Mouse (Mus musculus) heart, adult 11 months (tissue): Measurements from ENCODE around the gene Syt1.

Experiments used
- DNase-seq: peaks from one replicate; pipeline ENCODE4 v3.0.0; 2022

Gene Syt1

GRCm38 (mm10) chr10:108880372-108880771, 130.4 kb downstream of the Syt1 start:
- DNase-seq, result peak; percentile 75

- DNase-seq, result no peak
Observed at GRCm38 (mm10) chr10:108875730-108876129, 135.1 kb downstream of the Syt1 start.

DNA sequence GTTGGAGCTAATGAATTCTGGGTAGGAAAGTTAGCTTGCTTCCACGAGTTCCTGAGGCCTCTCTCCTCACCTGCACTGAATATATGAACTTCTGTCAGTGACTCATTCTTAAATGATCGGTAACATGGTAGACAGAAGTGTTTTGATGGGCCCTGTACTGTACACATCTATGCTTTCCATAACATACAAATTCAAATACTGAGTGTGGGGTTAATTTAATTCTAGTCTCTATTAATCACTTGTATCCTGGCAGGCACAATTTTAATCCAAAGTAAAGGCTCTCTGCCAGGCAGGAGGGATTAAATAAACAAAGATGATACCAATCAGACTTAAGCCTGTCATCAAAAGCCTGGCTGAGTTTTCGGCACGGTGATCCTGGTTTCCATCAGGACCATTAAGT, 136.1 kb downstream of the Syt1 start:
- no peak for DNase-seq

DNA sequence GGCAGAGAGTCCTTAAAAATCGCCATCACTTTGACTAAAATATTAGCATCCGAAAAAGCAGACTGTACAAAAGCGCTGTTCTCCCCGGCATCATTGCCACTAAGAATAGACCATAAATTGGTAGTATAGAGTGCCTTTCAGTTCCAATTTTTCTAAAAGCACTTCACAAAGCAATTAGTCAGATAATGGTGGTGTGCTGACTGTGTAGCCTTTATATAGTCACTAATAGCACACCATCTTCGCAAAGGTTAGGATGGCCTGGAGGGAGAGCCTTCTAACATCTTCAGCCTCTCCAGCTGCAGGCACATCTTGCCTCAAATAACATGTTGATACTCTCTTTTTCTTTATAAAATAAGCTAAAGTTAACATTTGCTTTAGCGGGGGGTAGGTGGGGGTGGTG, 138.4 kb downstream of the Syt1 start:
- DNase-seq, result no peak

- DNase-seq, result no peak
Observed at GRCm38 (mm10) chr10:108870586-108870985, 140.2 kb downstream of the Syt1 start.

- peak; percentile 82 for DNase-seq
Observed at GRCm38 (mm10) chr10:108868136-108868535, 142.6 kb downstream of the Syt1 start.

GRCm38 (mm10) chr10:108867202-108867601, 143.6 kb downstream of the Syt1 start:
- no peak for DNase-seq

DNA sequence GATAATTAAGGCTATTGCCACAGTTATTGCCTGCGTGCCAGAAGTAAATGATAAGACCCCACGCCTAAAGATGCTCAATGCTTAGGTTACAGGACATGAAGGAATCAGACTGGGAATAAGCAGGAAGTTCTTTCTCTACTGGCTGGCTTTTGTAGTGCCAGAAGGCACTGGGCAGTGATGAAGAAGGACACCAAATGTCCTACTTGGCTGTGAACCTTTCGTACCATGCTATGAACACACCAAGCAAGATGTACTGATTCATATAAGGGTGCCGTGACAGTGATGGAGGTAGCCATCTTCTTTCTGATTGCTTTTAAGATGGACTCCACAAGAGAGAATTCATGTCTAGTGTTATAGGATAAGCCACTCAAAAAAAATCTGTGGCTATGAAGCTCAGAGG, 145.2 kb downstream of the Syt1 start:
- DNase-seq, result no peak

GRCm38 (mm10) chr10:108855986-108856385, 154.8 kb downstream of the Syt1 start:
- DNase-seq, result no peak

GRCm38 (mm10) chr10:108852757-108853156, 158.0 kb downstream of the Syt1 start:
- no peak for DNase-seq

- DNase-seq, result no peak
Observed at GRCm38 (mm10) chr10:108837434-108837833, 173.3 kb downstream of the Syt1 start.

DNA sequence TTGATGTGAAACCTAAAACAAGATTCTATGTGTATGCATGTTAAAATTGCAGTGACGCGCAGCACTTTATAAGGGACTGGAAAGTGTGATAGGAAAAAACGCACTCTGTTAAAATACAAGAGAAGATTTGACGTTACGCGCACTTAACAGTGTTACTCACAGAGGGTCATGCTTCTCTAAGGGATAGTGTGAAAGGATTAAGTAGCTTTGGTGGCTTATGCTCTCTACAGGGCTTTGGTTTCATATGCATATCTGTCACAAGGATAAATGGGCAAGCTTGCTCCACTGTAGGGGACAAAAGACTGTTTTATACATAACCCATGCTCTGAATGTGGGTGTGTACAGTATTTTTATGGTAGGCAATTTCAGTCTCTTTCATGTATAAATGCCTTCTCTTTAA, 178.5 kb downstream of the Syt1 start:
- DNase-seq, result no peak

DNA sequence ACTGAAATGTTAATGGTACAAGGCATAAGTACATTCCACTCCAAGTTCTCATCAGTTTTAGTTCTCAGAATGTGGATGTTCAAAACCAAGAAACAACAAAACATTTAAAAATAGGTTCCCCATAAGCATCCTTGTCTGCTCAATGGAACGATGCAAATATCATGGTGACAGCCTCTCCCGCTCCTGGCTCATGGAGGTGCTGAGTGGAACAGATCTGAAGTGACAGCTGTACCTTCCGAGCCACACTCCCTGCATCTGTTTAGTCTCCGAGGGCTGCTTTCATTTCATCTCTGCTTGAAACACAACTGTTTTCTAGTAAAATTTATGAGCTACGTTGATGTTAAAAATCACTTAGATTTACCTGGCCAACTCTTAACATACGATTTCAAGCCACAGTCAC, 179.0 kb downstream of the Syt1 start:
- no peak for DNase-seq

- no peak for DNase-seq
Observed at GRCm38 (mm10) chr10:108822273-108822672, 188.5 kb downstream of the Syt1 start.

DNA sequence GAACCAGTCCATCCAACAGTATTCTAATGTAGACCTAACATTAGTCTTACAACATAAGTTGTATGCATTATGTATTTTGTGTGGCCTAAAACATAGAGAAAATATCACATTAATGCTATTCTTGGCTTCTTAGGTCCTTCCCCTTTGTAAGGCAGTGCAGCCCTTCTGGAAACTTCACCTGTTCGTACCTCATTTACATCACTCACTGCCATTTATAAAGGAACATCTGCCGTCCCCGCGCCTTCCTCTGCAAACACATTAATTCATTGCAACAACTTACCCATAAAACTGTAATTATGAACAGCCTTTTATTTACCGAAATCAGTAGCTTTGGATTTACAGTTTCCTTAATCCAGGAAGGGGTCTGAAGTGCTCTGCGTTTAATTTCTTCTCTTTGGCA, 195.4 kb downstream of the Syt1 start:
- DNase-seq, result no peak

DNA sequence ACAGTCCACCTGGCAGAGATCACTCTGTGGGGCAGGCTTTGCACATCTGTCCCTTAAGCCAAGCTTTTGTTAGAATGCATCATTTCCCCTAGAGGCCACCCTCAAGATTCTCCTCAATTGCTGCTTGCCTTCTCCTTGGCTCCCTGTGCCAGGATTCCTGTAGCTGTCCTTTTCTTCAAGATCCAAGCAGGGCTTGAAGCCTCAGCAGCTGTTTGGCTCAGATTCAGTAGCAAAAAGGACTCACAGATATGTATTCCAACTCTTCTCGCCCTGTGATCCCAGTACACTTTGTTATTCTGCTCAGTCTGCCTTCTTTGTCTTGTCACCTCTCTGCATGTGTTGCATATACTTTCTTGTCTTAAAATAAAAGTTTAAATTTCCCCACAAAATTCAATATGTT, 206.4 kb downstream of the Syt1 start:
- DNase-seq, result peak; percentile 87

DNA sequence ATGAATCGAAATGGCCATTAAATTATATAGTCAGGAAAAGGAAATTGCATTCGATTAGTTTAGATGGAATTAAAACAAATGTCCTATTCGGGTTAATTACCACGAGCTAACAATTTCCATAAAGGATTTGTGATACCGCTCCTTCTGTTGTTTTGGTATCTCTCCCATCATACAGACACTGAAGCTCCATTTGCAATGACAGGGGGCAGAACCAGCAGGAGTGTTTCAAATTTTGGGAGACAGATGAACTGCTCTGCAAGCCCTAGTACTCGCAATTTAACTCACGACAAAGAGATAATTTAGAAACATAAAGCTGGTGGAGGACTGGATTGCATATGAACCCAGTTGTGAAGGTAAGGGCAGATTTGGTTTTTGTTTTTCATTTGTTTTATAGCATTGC, 210.0 kb downstream of the Syt1 start:
- no peak for DNase-seq

GRCm38 (mm10) chr10:108798826-108799225, 212.0 kb downstream of the Syt1 start:
- DNase-seq, result no peak

DNA sequence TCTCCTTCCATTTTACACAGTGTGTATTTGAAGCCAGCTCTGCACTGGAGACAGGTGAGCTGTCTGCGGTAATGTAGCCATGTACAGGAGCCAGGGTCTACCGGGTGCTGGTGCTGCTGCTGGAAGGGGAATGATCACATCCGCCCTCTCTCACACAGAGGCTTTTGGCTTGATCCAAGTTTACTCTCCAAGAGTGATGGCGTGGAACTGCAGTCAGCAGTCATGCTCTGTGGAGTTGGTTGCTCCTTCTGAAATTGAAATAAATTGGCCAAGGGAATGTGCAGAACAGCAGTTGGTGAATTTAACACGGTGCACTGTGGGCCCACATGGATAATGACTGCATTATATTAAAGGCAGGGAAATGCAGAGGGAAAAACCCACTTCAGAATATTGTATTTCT, 228.0 kb downstream of the Syt1 start:
- no peak for DNase-seq

DNA sequence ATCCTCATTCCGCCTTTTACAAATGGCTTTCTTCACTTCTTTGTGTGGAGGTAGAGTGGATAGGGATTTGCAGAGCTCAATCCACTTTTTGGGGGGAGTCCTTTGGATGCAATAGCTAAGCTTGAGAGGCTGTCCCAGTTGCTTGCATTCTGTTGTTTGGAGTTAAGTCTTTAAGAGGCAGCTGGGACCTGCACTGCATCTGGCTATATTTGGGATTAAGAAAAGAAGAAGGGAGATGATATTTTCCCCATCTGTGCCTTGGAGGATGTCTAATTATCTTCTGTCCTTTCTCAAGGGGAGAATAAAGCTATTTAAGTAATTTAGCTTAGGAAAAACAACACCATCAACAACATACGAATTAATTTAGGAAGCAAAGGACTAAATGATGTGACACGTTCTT, 230.2 kb downstream of the Syt1 start:
- no peak for DNase-seq

DNA sequence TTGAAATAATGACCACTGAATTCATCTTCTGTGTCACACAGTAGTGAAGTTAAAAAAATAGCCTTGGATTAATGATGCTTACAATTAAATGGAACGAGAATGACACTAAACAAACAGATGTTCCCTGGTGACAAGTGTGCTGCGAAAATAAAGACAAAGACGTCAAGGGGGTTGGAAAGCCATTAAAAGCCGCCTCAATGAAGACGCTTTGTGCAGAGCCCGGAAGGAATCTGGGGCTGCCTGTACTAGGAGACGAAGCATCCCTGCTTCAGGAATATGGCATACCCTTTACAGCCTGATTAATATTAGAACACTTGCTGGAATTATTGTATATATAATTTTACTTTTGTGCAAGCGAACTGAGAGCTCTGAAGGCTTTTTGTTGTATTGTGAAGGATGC, 234.0 kb downstream of the Syt1 start:
- DNase-seq, result no peak

GRCm38 (mm10) chr10:108771081-108771480, 239.7 kb downstream of the Syt1 start:
- DNase-seq, result no peak

- no peak for DNase-seq
Observed at GRCm38 (mm10) chr10:108765564-108765963, 245.2 kb downstream of the Syt1 start.

GRCm38 (mm10) chr10:108763722-108764121, 247.1 kb downstream of the Syt1 start:
- no peak for DNase-seq

DNA sequence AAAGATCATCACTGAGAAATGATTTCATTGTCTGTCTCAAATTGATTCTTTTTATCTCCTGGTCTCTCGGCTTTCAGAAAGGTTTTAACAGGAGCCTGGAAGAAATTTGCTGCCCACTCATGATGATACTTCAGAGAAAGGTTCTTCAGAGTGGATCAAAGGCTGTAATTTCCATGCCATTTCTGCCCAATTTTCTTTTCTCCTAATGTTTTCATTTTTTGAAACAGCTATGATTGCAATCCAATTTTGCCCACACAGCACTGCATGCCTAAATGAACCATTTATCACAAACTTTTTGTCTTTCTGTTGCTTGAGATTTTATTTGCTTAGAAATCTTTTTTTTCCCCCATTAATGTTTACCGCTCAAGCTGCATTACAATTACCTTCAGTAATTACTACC, 257.5 kb downstream of the Syt1 start:
- no peak for DNase-seq

- DNase-seq, result no peak
Observed at GRCm38 (mm10) chr10:108743759-108744158, 267.0 kb downstream of the Syt1 start.
